Mouse (Mus musculus) liver, embryonic 14.5 days (tissue): ENCODE data around the gene Rassf4.

Source experiments
- CTCF ChIP-seq: IDR thresholded peaks from 2 replicates; pipeline ENCODE4 v1.5.1; 2016; ENCODE audit warnings: antibody characterized with exemption, low read depth, control low read depth
- EP300 ChIP-seq: IDR thresholded peaks from 2 replicates; pipeline ENCODE4 v1.6.1; 2016; ENCODE audit warnings: antibody characterized with exemption, low read depth

DNA sequence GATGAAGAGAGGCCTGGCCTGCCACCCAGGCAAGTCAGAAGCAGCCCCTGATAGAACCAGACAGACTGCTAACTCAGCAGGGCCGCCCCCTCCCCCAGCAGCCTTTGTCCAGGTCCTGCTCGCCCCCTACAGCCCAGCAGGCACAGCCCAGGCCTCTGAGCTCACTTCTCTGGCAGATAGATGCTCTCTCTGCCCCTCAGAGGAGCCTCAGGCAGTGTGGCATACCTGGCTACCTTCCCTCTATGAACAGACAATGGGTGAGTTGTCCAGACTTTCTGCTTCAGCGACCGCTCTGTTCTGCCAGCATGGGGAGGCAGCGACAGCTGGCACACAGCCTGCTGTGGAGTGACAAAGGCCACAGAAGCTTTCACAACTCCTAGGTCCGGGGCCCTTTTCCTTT lies 3.6 kb downstream of the Rassf4 start:
- TF ChIP-seq CTCF (no peak), EP300 (no peak)
